Mouse (Mus musculus): ENCODE results near the gene Zfp39. TPM values are rescaled to one million over a fixed set of nuclear protein-coding genes. Genes with fewer than 3 reads are reported as not detected.

Gene Zfp39
- total RNA-seq (2014; fragmentation: Nextera tagmentation), result 22.0 and 22.6 TPM in 2 replicates
- total RNA-seq (2017), result 5.5 and 7.0 TPM in 2 replicates
- polyA plus RNA-seq (2012), result 0.80 and 0.85 TPM in 2 replicates

DNA sequence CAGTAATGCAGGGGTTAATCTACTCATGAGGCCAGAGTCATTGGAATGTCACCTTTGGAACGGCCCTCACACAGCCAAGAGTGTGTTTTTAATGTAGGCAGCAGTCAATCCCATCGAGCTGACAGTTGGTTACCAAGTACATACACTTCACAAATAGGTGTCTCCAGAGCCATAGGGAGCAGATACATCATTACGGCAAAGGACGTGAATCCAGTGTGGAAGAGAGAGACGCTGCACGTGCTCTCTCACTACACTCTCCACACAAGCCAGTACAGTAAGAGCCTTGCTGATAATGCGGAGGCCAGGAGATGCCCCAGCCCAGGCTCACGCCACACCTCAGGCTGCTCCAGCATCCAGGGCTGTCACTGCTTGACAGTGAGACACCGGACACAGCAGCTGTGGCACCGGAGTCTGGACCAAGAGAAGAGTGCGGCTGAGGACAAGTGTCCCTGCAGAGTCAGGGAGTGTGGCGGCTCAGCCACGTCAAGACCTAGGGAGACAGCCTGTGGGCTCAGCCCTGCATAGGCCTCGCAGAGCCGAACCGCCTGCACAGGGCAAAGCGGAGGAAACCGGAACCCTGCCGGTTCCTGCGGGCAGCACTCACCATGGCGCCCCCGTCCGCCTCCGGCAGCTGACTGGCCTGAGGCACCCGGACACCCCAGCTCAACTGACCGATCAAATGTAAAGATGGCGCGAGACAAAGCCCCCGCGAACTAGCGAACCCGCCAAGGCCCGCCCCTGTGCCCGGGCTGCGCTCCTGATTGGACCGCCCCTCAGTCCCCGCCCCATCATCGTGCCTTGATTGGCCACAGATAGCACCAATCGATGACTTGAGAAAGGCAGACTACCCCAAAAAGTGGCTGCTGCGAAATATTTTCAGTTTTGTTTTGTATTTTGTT lies at the start of gene Zfp39:
TSS of gene Zfp39 (minus strand) at position 715 of the 899 bp plus-strand sequence.
- peak; percentile 99 for DNase-seq (ENCODE audit: low spot score)
- H3K4me3 ChIP-seq (ENCODE audit: low read depth, low read length), result peak within 1 kb of the TSS; percentile 75
- H3K4me1 ChIP-seq (ENCODE audit: insufficient read depth, low read depth, low read length), result peaks cover 19% of the 10 kb centered on the region
- TF ChIP-seq CTCF (IDR thresholded peaks at IDR 0.05; ENCODE audit: low read depth, low read length) (no peak), GATA1 (IDR thresholded peaks at IDR 0.05; ENCODE audit: borderline replicate concordance, low read length) (no peak), POLR2AphosphoS5 (IDR thresholded peaks at IDR 0.05; ENCODE audit: insufficient replicate concordance, low read depth, low read length) (no peak), GATA2 (IDR thresholded peaks at IDR 0.05; ENCODE audit: borderline replicate concordance, low read depth, low read length) (no peak), TAL1 (conservative IDR thresholded peaks at IDR 0.05; ENCODE audit: low read depth, low read length) (no peak)
- no peaks in the 10 kb centered on the region for H3K9me3 ChIP-seq (replicated peaks)
- peak; percentile 97 for ATAC-seq (ENCODE audit: extremely low read depth, insufficient number of reproducible peaks, low FRiP score, poor library complexity, severe bottlenecking)
- H3K27me3 ChIP-seq (ENCODE audit: insufficient read depth, low read length), result no peaks in the 10 kb centered on the region
- peaks cover 37% of the 10 kb centered on the region for H3K36me3 ChIP-seq (replicated peaks)

DNA sequence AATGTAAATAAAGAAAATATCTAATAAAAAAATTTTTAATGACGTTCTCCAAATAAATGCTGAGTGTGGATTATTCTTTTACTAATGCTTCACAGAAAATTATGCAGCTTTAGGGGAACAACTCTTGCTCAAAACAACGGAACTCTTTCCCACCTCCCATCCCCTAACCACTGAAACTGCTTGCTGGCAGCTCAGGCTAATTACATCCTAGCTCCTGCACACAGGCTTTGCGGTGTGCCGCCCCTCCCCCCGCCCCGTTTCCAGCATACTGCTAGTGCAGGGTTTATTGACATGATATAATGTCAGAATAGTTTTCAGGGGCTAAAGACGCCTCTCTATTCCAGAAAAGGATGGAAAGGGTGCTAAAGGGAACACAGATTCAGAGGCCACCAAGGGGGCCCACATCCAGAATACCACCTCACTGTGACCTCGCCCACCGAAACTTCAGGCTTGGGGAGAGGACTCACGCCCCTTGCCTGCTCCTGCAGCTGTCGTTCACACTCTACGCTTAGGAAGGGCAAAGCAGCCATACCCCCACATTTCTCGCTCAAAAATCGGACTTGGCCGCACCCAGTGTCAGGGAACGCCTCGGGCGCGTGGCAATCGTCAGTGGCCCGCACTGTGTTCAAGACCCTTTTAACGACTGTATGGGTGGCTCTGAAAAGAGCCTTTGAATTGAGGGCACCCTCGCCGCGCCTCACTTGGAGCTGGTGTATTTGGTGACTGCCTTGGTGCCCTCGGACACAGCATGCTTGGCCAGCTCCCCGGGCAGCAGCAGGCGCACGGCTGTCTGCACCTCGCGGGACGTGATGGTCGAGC lies 49.5 kb upstream of the Zfp39 start:
- DNase-seq (ENCODE audit: low spot score), result no peak
- TF ChIP-seq TAL1 (conservative IDR thresholded peaks at IDR 0.05; ENCODE audit: low read depth, low read length) (no peak), GATA1 (IDR thresholded peaks at IDR 0.05; ENCODE audit: borderline replicate concordance, low read length) (no peak), CTCF (IDR thresholded peaks at IDR 0.05; ENCODE audit: low read depth, low read length) (no peak), POLR2AphosphoS5 (IDR thresholded peaks at IDR 0.05; ENCODE audit: insufficient replicate concordance, low read depth, low read length) (no peak), GATA2 (IDR thresholded peaks at IDR 0.05; ENCODE audit: borderline replicate concordance, low read depth, low read length) (no peak)

DNA sequence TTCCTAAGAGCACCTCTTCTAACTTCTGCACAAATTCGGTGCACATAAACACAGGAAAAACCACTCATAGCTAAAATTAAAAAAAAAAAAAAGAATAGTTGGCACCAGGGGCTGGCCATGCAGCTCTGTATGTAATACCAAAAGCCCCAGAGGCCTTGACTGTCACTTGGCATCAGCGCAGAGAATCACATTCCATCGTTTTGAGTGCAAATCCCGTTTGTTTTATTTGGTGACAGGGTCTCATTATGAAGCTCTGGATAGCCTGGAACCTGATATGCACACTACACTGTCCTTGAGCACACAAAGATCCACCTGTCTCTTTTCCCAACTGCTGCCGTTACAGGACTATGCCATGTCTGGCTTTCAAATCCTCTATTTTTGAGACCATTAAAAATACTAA lies 47.2 kb upstream of the Zfp39 start:
- DNase-seq (ENCODE audit: low spot score), result no peak
- Histone ChIP-seq H3K27me3 (ENCODE audit: insufficient read depth, low read length) (peaks cover 39% of the 10 kb centered on the region), H3K9me3 (replicated peaks) (no peaks in the 10 kb centered on the region), H3K36me3 (replicated peaks) (no peaks in the 10 kb centered on the region), H3K4me1 (ENCODE audit: insufficient read depth, low read depth, low read length) (peaks cover 13% of the 10 kb centered on the region), H3K4me3 (ENCODE audit: low read depth, low read length) (no peak overlapping the region)
- ATAC-seq (ENCODE audit: extremely low read depth, insufficient number of reproducible peaks, low FRiP score, poor library complexity, severe bottlenecking), result no peak
- TF ChIP-seq GATA1 (IDR thresholded peaks at IDR 0.05; ENCODE audit: borderline replicate concordance, low read length), result no peak
- TF ChIP-seq POLR2AphosphoS5 (IDR thresholded peaks at IDR 0.05; ENCODE audit: insufficient replicate concordance, low read depth, low read length), result no peak
- no peak for TF ChIP-seq CTCF (IDR thresholded peaks at IDR 0.05; ENCODE audit: low read depth, low read length)
- TF ChIP-seq TAL1 (conservative IDR thresholded peaks at IDR 0.05; ENCODE audit: low read depth, low read length), result no peak
- no peak for TF ChIP-seq GATA2 (IDR thresholded peaks at IDR 0.05; ENCODE audit: borderline replicate concordance, low read depth, low read length)

More for the DNA sequence above, 49.5 kb upstream of the Zfp39 start:
- H3K4me3 ChIP-seq (ENCODE audit: low read depth, low read length), result peak overlapping the region; percentile 70
- H3K27me3 ChIP-seq (ENCODE audit: insufficient read depth, low read length), result peaks cover 24% of the 10 kb centered on the region
- no peak for ATAC-seq (ENCODE audit: extremely low read depth, insufficient number of reproducible peaks, low FRiP score, poor library complexity, severe bottlenecking)
- peaks cover 17% of the 10 kb centered on the region for H3K36me3 ChIP-seq (replicated peaks)
- H3K9me3 ChIP-seq (replicated peaks), result no peaks in the 10 kb centered on the region
- peaks cover 32% of the 10 kb centered on the region for H3K4me1 ChIP-seq (ENCODE audit: insufficient read depth, low read depth, low read length)

DNA sequence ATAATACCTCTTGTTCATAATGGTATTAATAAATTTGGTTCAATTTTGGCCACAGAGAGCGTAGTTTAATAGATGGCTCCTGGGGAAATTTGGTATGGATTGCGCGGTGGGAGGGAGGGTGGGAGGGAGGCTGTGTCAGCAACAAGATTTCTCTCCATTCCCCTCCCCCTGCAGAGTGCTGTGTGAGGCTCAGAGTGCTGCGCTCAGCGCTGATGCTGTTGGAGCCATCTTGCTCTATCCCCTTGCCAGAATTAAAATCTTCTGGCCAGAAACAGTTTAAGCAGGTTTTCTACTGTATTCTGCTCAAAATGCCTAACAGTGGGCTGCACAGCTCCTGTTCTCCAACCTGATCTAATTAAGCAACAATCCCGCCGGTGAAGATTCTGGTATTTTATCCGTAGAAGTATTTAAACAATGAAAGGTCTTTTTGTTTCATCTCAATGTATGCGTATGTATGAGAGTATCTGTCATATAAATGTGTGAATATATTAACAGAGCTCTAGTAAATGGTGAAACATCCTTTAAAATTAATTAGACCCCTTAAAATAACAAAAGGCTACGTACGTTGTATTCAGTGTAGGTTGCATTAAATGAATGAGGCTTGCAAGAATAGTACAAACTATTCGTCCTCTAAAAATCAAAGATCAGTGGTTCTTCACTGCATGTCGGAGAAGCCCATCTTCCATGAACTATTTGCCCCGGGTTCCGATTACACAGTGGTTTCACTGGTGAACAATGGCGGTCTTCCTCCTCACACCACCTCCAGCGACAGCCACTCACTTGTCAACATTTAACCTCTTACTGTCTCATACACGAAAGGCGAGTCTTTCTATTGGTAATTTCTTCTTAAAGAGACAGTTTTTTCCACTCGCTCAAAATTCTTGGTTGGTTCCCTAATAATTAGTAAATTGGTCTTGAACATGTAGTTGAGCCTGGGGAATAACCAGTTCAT lies 45.7 kb upstream of the Zfp39 start:
- no peak for ATAC-seq (ENCODE audit: extremely low read depth, insufficient number of reproducible peaks, low FRiP score, poor library complexity, severe bottlenecking)
- no peaks in the 10 kb centered on the region for H3K9me3 ChIP-seq (replicated peaks)
- no peak overlapping the region for H3K4me3 ChIP-seq (ENCODE audit: low read depth, low read length)
- H3K27me3 ChIP-seq (ENCODE audit: insufficient read depth, low read length), result peaks cover 52% of the 10 kb centered on the region
- H3K4me1 ChIP-seq (ENCODE audit: insufficient read depth, low read depth, low read length), result peaks cover 13% of the 10 kb centered on the region
- TF ChIP-seq GATA2 (IDR thresholded peaks at IDR 0.05; ENCODE audit: borderline replicate concordance, low read depth, low read length) (no peak), TAL1 (conservative IDR thresholded peaks at IDR 0.05; ENCODE audit: low read depth, low read length) (no peak), POLR2AphosphoS5 (IDR thresholded peaks at IDR 0.05; ENCODE audit: insufficient replicate concordance, low read depth, low read length) (no peak), GATA1 (IDR thresholded peaks at IDR 0.05; ENCODE audit: borderline replicate concordance, low read length) (no peak)
- no peaks in the 10 kb centered on the region for H3K36me3 ChIP-seq (replicated peaks)
- no peak for DNase-seq (ENCODE audit: low spot score)

DNA sequence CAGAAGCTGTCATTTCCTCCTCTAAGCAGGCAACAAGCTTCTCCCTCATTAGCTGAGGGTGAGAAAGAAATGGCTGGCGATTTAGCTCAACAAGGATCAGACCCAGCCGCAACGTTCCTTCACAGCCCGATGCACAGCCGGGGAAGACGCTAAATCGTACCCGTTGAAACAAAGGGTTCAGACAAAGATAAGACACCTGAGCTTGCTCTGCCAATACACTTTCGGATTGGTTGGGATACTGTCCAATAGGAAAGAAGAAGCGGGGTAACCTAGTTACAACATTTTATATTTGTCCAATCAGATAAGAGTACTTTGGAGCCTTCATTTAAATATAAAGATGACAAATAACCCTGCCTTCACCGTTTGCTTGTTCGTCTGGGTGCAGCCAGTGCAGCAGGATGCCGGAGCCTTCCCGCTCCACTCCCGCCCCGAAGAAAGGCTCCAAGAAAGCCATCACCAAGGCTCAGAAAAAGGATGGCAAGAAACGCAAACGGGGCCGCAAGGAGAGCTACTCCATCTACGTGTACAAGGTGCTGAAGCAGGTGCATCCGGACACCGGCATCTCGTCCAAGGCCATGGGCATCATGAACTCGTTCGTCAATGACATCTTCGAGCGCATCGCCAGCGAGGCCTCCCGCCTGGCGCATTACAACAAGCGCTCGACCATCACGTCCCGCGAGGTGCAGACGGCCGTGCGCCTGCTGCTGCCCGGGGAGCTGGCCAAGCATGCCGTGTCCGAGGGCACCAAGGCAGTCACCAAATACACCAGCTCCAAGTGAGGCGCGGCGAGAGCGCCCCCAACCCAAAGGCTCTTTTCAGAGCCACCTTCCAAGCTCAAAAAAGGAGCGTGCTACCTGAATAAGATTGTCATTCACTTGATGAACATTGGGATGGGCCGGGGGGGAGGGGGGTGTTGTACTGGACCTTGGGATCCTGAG lies 44.8 kb upstream of the Zfp39 start, which contains the start of gene Hist3h2ba:
TSS of gene Hist3h2ba (plus strand) at position 379 of the 938 bp plus-strand sequence.
- peak within 1 kb of the TSS; percentile 68 for H3K4me3 ChIP-seq (ENCODE audit: low read depth, low read length)

More for the DNA sequence above, 44.8 kb upstream of the Zfp39 start, which contains the start of gene Hist3h2ba:
- peaks cover 62% of the 10 kb centered on the region for H3K27me3 ChIP-seq (ENCODE audit: insufficient read depth, low read length)
- ATAC-seq (ENCODE audit: extremely low read depth, insufficient number of reproducible peaks, low FRiP score, poor library complexity, severe bottlenecking) (no peak; the same call in 1 of the 2 replicates), DNase-seq (ENCODE audit: low spot score) (no peak)
- no peaks in the 10 kb centered on the region for H3K9me3 ChIP-seq (replicated peaks)
- peaks cover 10% of the 10 kb centered on the region for H3K4me1 ChIP-seq (ENCODE audit: insufficient read depth, low read depth, low read length)
- TF ChIP-seq POLR2AphosphoS5 (IDR thresholded peaks at IDR 0.05; ENCODE audit: insufficient replicate concordance, low read depth, low read length), result no peak
- no peak for TF ChIP-seq GATA1 (IDR thresholded peaks at IDR 0.05; ENCODE audit: borderline replicate concordance, low read length)
- H3K36me3 ChIP-seq (replicated peaks), result no peaks in the 10 kb centered on the region

All from G1E (cell line).